Mouse (Mus musculus): ENCODE measurements around the gene Pappa.

GRCm38 (mm10) chr4:65267066-65267465 lies 143.1 kb downstream of the Pappa start:
- TF ChIP-seq POLR2A (IDR thresholded peaks at IDR 0.05; ENCODE audit: control insufficient read depth, extremely low read depth, insufficient read depth, low read length, poor library complexity) (no peak), CTCF (IDR thresholded peaks at IDR 0.05; ENCODE audit: borderline replicate concordance, control insufficient read depth, extremely low read depth, insufficient read depth, low read length, poor library complexity) (no peak)
